Mouse (Mus musculus) heart, postnatal 10 days (tissue): ENCODE data around the gene Vwa2. TPM values are rescaled to one million over a fixed set of nuclear protein-coding genes. Genes with fewer than 3 reads are reported as not detected.

Source experiments
- DNase-seq, 2 experiments: peaks; one replicate each; pipeline ENCODE4 v3.0.0; 2021
- intact Hi-C: fragments of 180-260 bp; cut with DNase I; formaldehyde crosslinking; loops from one replicate; pipeline ENCODE4 v1.15.1; 2025
- total RNA-seq, 2 experiments: library from RNA; stranded (reverse); gene quantifications; 2 replicates each; pipeline ENCODE4 v1.2.3; 2021

Vwa2 gene
- total RNA-seq, 2 experiments from 2014 or later = not detected

- intact Hi-C loops = no loop called here
- no peak for DNase-seq
Observed at GRCm38 (mm10) chr19:56946277-56946676, 72.2 kb downstream of the Vwa2 start.

- intact Hi-C loops = no loop called here
- no peak for DNase-seq
Observed at GRCm38 (mm10) chr19:56946727-56947126, 72.7 kb downstream of the Vwa2 start.

GRCm38 (mm10) chr19:56947971-56948610 lies 74.0 kb downstream of the Vwa2 start:
- DNase-seq = no peak
- intact Hi-C loops = no loop called here

GRCm38 (mm10) chr19:56949868-56950267 lies 75.8 kb downstream of the Vwa2 start:
- intact Hi-C loops = no loop called here
- DNase-seq = no peak

GRCm38 (mm10) chr19:56950818-56951217 lies 76.8 kb downstream of the Vwa2 start:
- intact Hi-C loops = no loop called here
- DNase-seq = no peak

GRCm38 (mm10) chr19:56953856-56954255 lies 79.8 kb downstream of the Vwa2 start:
- intact Hi-C loops = no loop called here

GRCm38 (mm10) chr19:56954857-56955256 lies 80.8 kb downstream of the Vwa2 start:
- DNase-seq = no peak

More at GRCm38 (mm10) chr19:56953856-56954255, 79.8 kb downstream of the Vwa2 start:
- DNase-seq = peak in 1 of 2 experiments; percentile 24

GRCm38 (mm10) chr19:56955568-56956513 lies 81.8 kb downstream of the Vwa2 start:
- intact Hi-C loops = no loop called here
- no peak for DNase-seq

More at GRCm38 (mm10) chr19:56954857-56955256, 80.8 kb downstream of the Vwa2 start:
- intact Hi-C loops = no loop called here

GRCm38 (mm10) chr19:56958011-56958410 lies 84.0 kb downstream of the Vwa2 start:
- no peak for DNase-seq

GRCm38 (mm10) chr19:56958582-56959021 lies 84.6 kb downstream of the Vwa2 start:
- DNase-seq = peak; percentile 46 to 55
- intact Hi-C loops = no loop called here

More at GRCm38 (mm10) chr19:56958011-56958410, 84.0 kb downstream of the Vwa2 start:
- intact Hi-C loops = no loop called here

- intact Hi-C loops = no loop called here
- DNase-seq = no peak
Observed at GRCm38 (mm10) chr19:56959057-56959456, 85.0 kb downstream of the Vwa2 start.

- DNase-seq = no peak
- intact Hi-C loops = no loop called here
Observed at GRCm38 (mm10) chr19:56959601-56960000, 85.6 kb downstream of the Vwa2 start.

Other genes starting within 250 kb of the Vwa2 start
- gene Adrb1, start 152.1 kb upstream of the Vwa2 start, total RNA-seq = 10 to 100 TPM; 22.7 to 30.3 TPM
- gene Ccdc186, start 52.1 kb upstream of the Vwa2 start, total RNA-seq = 10 to 100 TPM; 22.2 to 29.6 TPM
- gene Tdrd1, start 48.0 kb upstream of the Vwa2 start, total RNA-seq = under 1 TPM; 0.07 to 0.10 TPM
- 10 to 100 TPM; 11.0 to 13.4 TPM for gene Afap1l2, start 134.0 kb downstream of the Vwa2 start, total RNA-seq